ENCODE assay signal across 16 mouse cellular contexts in the genomic region with DNA sequence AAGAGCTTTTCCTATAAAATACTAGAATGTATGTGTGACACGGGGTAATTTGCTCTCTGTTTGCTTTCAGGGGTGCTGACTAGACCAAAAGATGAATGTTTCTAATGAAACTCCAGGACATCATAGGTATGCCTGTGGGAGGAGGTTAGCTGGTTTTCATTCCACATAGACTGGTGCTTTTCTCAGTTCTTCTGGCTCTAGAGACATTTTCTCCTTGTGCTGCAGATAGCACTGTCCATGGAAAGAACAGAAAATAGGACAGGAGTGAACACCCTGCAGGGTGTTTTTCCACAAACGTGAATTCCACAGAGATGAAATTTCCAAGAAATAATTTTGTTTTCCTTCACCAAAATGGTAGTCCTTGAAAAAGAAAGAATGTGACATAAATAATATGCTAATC.
"Had no signal": no experiment of that assay in that cellular context is flagged by ENCODE, and none has a peak within 500 bp of the region (broad histone marks: within the 10 kb centered on the region; RNA-seq: fewer than 3 reads in every experiment).

No protein-coding gene starts in this region.

- DNase-seq: gastrocnemius, postnatal 14 days; gastrocnemius, postnatal 36 days; heart, adult 11 months; heart, adult 2 months; heart, postnatal 14 days; heart, postnatal 36 days; kidney, adult 11 months; kidney, adult 2 months; kidney, adult 9 months; kidney, postnatal 14 days; kidney, postnatal 36 days; liver; liver, embryonic 13.5 days; liver, postnatal 0 days had no signal

- ATAC-seq: hindbrain, postnatal 0 days; intestine, embryonic 16.5 days; liver, postnatal 0 days had no signal
